Mouse (Mus musculus) retina, adult 2 months (tissue): ENCODE data around the gene Trappc6a.

Experiments
- DNase-seq: peaks from one replicate; pipeline ENCODE4 v3.0.0-alpha.2; 2012; ENCODE audit warnings: low read depth, low spot score

Gene Trappc6a

GRCm38 (mm10) chr7:19561431-19561764, 53.2 kb downstream of the Trappc6a start:
- no peak for DNase-seq

GRCm38 (mm10) chr7:19561765-19562642, 53.8 kb downstream of the Trappc6a start:
- DNase-seq, result peak; percentile 97

GRCm38 (mm10) chr7:19562643-19563410, 54.6 kb downstream of the Trappc6a start, which contains the start of gene Ppp1r37:
Ppp1r37 (minus strand) TSS chr7:19563076.
- DNase-seq, result peak; percentile 26

GRCm38 (mm10) chr7:19563884-19564283, 55.7 kb downstream of the Trappc6a start:
- no peak for DNase-seq

- DNase-seq, result no peak
Measured at GRCm38 (mm10) chr7:19564455-19564854, 56.3 kb downstream of the Trappc6a start.
